Mouse (Mus musculus): ENCODE measurements around the gene Gm11037.

Gm11037 gene

GRCm38 (mm10) chr2:131179246-131179886 lies 46.1 kb downstream of the Gm11037 start:
- ATAC-seq (ENCODE audit: low TSS enrichment): peak; percentile 61

GRCm38 (mm10) chr2:131179990-131180587 lies 46.8 kb downstream of the Gm11037 start, which contains the start of gene Cenpb:
Gene Cenpb, minus strand, starts transcription at chr2:131180067.
- ATAC-seq (ENCODE audit: low TSS enrichment): peak; percentile 85

Measured in frontal cortex, adult (tissue).